Comparison of ENCODE assay signal across 15 mouse cellular contexts in genomic region chr5:63831054-63831453, GRCm38 (mm10). TPM values are rescaled to one million over a fixed set of nuclear protein-coding genes. Genes with fewer than 3 reads are reported as not detected.
DNase-seq lines count a peak whose midpoint lies in the region; ATAC-seq lines count a peak whose summit lies in the region.
"Had no signal": no experiment of that assay in that cellular context is flagged by ENCODE, and none has a peak within 500 bp of the region (broad histone marks: within the 10 kb centered on the region; RNA-seq: fewer than 3 reads in every experiment).

No protein-coding gene starts in this region.

- 0 out of 2 replicates have a peak overlapping the region, but pooled peaks have one; percentile 25 for H3K27ac ChIP-seq in intestine, embryonic 16.5 days (ENCODE audit: low read length)
- H3K27ac ChIP-seq in intestine, embryonic 15.5 days, result no peak overlapping the region
- H3K27ac ChIP-seq in neural tube, embryonic 15.5 days (replicated peaks), result no peak overlapping the region
- H3K27ac ChIP-seq: embryonic facial prominence, embryonic 13.5 days; forebrain, embryonic 13.5 days; hindbrain, postnatal 0 days had no signal

- H3K9ac ChIP-seq in intestine, embryonic 16.5 days (ENCODE audit: low read depth, low read length), result no peak overlapping the region
- H3K9ac ChIP-seq in intestine, embryonic 15.5 days, result no peak overlapping the region
- H3K9ac ChIP-seq in neural tube, embryonic 15.5 days (replicated peaks), result no peak overlapping the region
- H3K9ac ChIP-seq: embryonic facial prominence, embryonic 13.5 days; forebrain, embryonic 13.5 days had no signal

- 60% methylated on average over 4 of the region's 4 CpGs for WGBS in intestine, embryonic 16.5 days
- WGBS in intestine, embryonic 15.5 days, result 70% methylated on average over 4 of the region's 4 CpGs
- 89% methylated on average over 4 of the region's 4 CpGs for WGBS in neural tube, embryonic 15.5 days

- H3K4me1 ChIP-seq in intestine, embryonic 16.5 days (ENCODE audit: control insufficient read depth, insufficient read depth, low read length), result peaks cover 29% of the 10 kb centered on the region
- peaks cover 15% of the 10 kb centered on the region for H3K4me1 ChIP-seq in intestine, embryonic 15.5 days (replicated peaks)
- H3K4me1 ChIP-seq in megakaryocyte, embryonic 14.5 days, result no peaks in the 10 kb centered on the region; the same call in 1 of the 2 replicates
- no peaks in the 10 kb centered on the region for H3K4me1 ChIP-seq in neural tube, embryonic 15.5 days
- H3K4me1 ChIP-seq: forebrain, embryonic 13.5 days had no signal

- no peak overlapping the region for H3K4me3 ChIP-seq in intestine, embryonic 16.5 days (ENCODE audit: low read length)
- H3K4me3 ChIP-seq in intestine, embryonic 15.5 days (replicated peaks), result no peak overlapping the region
- H3K4me3 ChIP-seq in megakaryocyte, embryonic 14.5 days (replicated peaks), result peak overlapping the region; percentile 23
- H3K4me3 ChIP-seq in neural tube, embryonic 15.5 days (replicated peaks), result no peak overlapping the region
- H3K4me3 ChIP-seq: embryonic facial prominence, embryonic 13.5 days; forebrain, embryonic 13.5 days had no signal

- peak; percentile 62 for DNase-seq in lung, postnatal 25 days (ENCODE audit: low spot score)
- no peak for DNase-seq in lung, postnatal 4 days
- no peak for DNase-seq in urinary bladder, postnatal 14 days (ENCODE audit: low spot score)
- no peak for DNase-seq in ovary, postnatal 36 days (ENCODE audit: low spot score)
- DNase-seq: cerebellum, postnatal 14 days; gastrocnemius, postnatal 36 days; layer of hippocampus, adult 9-11 months had no signal

- H3K36me3 ChIP-seq in intestine, embryonic 16.5 days (ENCODE audit: control insufficient read depth, insufficient read depth, low read length), result no peaks in the 10 kb centered on the region
- no peaks in the 10 kb centered on the region for H3K36me3 ChIP-seq in intestine, embryonic 15.5 days
- no peaks in the 10 kb centered on the region for H3K36me3 ChIP-seq in megakaryocyte, embryonic 14.5 days (replicated peaks; ENCODE audit: low read length)
- H3K36me3 ChIP-seq in neural tube, embryonic 15.5 days, result no peaks in the 10 kb centered on the region
- H3K36me3 ChIP-seq: embryonic facial prominence, embryonic 13.5 days had no signal

- no peak overlapping the region for H3K4me2 ChIP-seq in intestine, embryonic 16.5 days (ENCODE audit: low read depth, low read length)
- no peak overlapping the region for H3K4me2 ChIP-seq in intestine, embryonic 15.5 days (replicated peaks)
- no peak overlapping the region for H3K4me2 ChIP-seq in neural tube, embryonic 15.5 days
- H3K4me2 ChIP-seq: embryonic facial prominence, embryonic 13.5 days; forebrain, embryonic 13.5 days; midbrain, embryonic 11.5 days had no signal

- H3K9me3 ChIP-seq in intestine, embryonic 16.5 days (ENCODE audit: control insufficient read depth, low read length), result no peaks in the 10 kb centered on the region
- H3K9me3 ChIP-seq in intestine, embryonic 15.5 days, result no peaks in the 10 kb centered on the region
- H3K9me3 ChIP-seq in megakaryocyte, embryonic 14.5 days, result no peaks in the 10 kb centered on the region
- H3K9me3 ChIP-seq in neural tube, embryonic 15.5 days (replicated peaks), result no peaks in the 10 kb centered on the region
- H3K9me3 ChIP-seq: embryonic facial prominence, embryonic 13.5 days; forebrain, embryonic 13.5 days had no signal

- H3K27me3 ChIP-seq in intestine, embryonic 16.5 days (replicated peaks; ENCODE audit: control insufficient read depth, insufficient read depth, low read length), result no peaks in the 10 kb centered on the region
- no peaks in the 10 kb centered on the region for H3K27me3 ChIP-seq in intestine, embryonic 15.5 days (replicated peaks)
- H3K27me3 ChIP-seq in megakaryocyte, embryonic 14.5 days (replicated peaks), result no peaks in the 10 kb centered on the region
- no peaks in the 10 kb centered on the region for H3K27me3 ChIP-seq in neural tube, embryonic 15.5 days (replicated peaks)
- H3K27me3 ChIP-seq: embryonic facial prominence, embryonic 13.5 days; forebrain, embryonic 13.5 days had no signal

- ATAC-seq in intestine, embryonic 16.5 days, result no peak
- no peak for ATAC-seq in intestine, embryonic 15.5 days
- ATAC-seq in neural tube, embryonic 15.5 days (ENCODE audit: low FRiP score), result no peak
- ATAC-seq: forebrain, embryonic 13.5 days; hindbrain, postnatal 0 days had no signal

RNA-seq across cellular contexts. Expression of gene 0610040J01Rik, which starts 18.9 kb away (rescaled TPM):
- polyA plus RNA-seq in intestine, embryonic 16.5 days (2015; fragmentation: Nextera tagmentation; extraction: Ambion mirVana), result 48.4 and 51.9 TPM in 2 replicates
- 44.5 and 45.9 TPM in 2 replicates for polyA plus RNA-seq in intestine, embryonic 15.5 days (2015; fragmentation: Nextera tagmentation; extraction: Ambion mirVana)
- polyA plus RNA-seq in megakaryocyte, embryonic 14.5 days (2012; ENCODE audit: insufficient read depth, low replicate concordance), result 1.2 TPM in 1 of 2 replicates, not detected in the other
- 4.0 and 6.8 TPM in 2 replicates for polyA plus RNA-seq in neural tube, embryonic 15.5 days (2015; fragmentation: Nextera tagmentation; extraction: Ambion mirVana)
